Mouse (Mus musculus) myocyte (in vitro differentiated cells): ENCODE measurements around the gene Man2a2.
"Not testable (repeated sequence)": the region's sequence is repeated elsewhere in the genome, so short reads cannot be mapped to it uniquely, and the experiment has no call there.

ENCODE experiments used
- CEBPB ChIP-seq: IDR thresholded peaks from 2 replicates; pipeline ENCODE4 v1.6.1; 2011; ENCODE audit warnings: mild to moderate bottlenecking, moderate library complexity; ENCODE audit not compliant: poor library complexity, insufficient read depth, severe bottlenecking
- E2F4 ChIP-seq: IDR thresholded peaks from one replicate; pipeline ENCODE4 v1.6.1; 2011; ENCODE audit warnings: mild to moderate bottlenecking, control low read depth, moderate library complexity; ENCODE audit not compliant: insufficient read depth
- MAX ChIP-seq: IDR thresholded peaks from one replicate; pipeline ENCODE4 v1.6.1; 2011; ENCODE audit warnings: low read depth, mild to moderate bottlenecking, control low read depth
- MYOD1 ChIP-seq, 3 experiments: IDR thresholded peaks; one replicate each; pipeline ENCODE4 v1.6.1; 2011; ENCODE audit warnings: control low read depth in 2 of 3, low read depth in 2 of 3, mild to moderate bottlenecking in 2 of 3, moderate library complexity in 1 of 3; ENCODE audit not compliant: insufficient read length in 2 of 3, control insufficient read depth in 1 of 3
- MYOG ChIP-seq, 3 experiments: IDR thresholded peaks; one replicate each; pipeline ENCODE4 v1.6.1; 2011; ENCODE audit warnings: control low read depth in 2 of 3, low read depth in 2 of 3, mild to moderate bottlenecking in 2 of 3; ENCODE audit not compliant: insufficient read length in 2 of 3, control insufficient read depth in 1 of 3, insufficient read depth in 1 of 3
- POLR2A ChIP-seq: IDR thresholded peaks from one replicate; pipeline ENCODE4 v1.6.1; 2011; ENCODE audit warnings: low read depth, mild to moderate bottlenecking, control low read depth, moderate library complexity; ENCODE audit not compliant: insufficient read length
- POLR2AphosphoS2 ChIP-seq: IDR thresholded peaks from one replicate; pipeline ENCODE4 v1.6.1; 2011; ENCODE audit warnings: low read depth, control low read depth; ENCODE audit not compliant: insufficient read length
- TCF12 ChIP-seq: IDR thresholded peaks from one replicate; pipeline ENCODE4 v1.6.1; 2011; ENCODE audit warnings: mild to moderate bottlenecking, control low read depth; ENCODE audit not compliant: poor library complexity, insufficient read depth, severe bottlenecking
- TCF3 ChIP-seq: IDR thresholded peaks from one replicate; pipeline ENCODE4 v1.6.1; 2011; ENCODE audit warnings: low read depth, control low read depth; ENCODE audit not compliant: insufficient read length
- USF1 ChIP-seq: IDR thresholded peaks from one replicate; pipeline ENCODE4 v1.6.1; 2011; ENCODE audit warnings: low read depth, mild to moderate bottlenecking, control low read depth, moderate library complexity

DNA sequence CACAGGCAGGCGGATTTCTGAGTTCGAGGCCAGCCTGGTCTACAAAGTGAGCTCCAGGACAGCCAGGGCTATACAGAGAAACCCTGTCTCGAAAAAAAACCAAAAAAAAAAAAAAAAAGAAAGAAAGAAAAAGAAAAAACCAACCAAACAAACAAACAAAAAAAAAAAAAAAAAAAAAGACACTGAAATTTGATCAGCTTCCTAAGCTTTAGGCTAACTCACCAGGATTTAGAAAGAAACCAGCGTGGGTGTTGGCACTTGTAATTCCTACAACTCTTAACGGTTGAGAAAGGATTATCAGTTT is 46.4 kb downstream of the Man2a2 start:
- not testable (repeated sequence) for TF ChIP-seq CEBPB; MYOD1 (IDR thresholded peaks at IDR 0.05; ENCODE audit: control insufficient read depth in 1 of 3, insufficient read length in 2 of 3, low read depth in 2 of 3); POLR2A; MAX; MYOG (IDR thresholded peaks at IDR 0.05; ENCODE audit: control insufficient read depth in 1 of 3, insufficient read depth in 1 of 3, insufficient read length in 2 of 3, low read depth in 2 of 3); USF1; TCF12; E2F4; POLR2AphosphoS2; TCF3
